Mouse (Mus musculus) gastrocnemius, postnatal 14 days (tissue): ENCODE results near the gene Dnaic2. TPM values are rescaled to one million over a fixed set of nuclear protein-coding genes. Genes with fewer than 3 reads are reported as not detected.

ENCODE experiments used
- DNase-seq: peaks from one replicate; pipeline ENCODE4 v3.0.0; 2021; ENCODE audit warnings: mixed read lengths
- intact Hi-C: fragments of 180-260 bp; cut with DNase I; formaldehyde crosslinking; loops from one replicate; pipeline ENCODE4 v1.15.1; 2025; ENCODE audit warnings: low total_unique reads
- total RNA-seq, 2 experiments: library from RNA; stranded (reverse); gene quantifications; 2 replicates each; pipeline ENCODE4 v1.2.3; 2021

Gene Dnaic2
- total RNA-seq, 2 experiments from 2014 or later = 0.49 to 0.68 TPM

GRCm38 (mm10) chr11:114698496-114698895, 28.7 kb upstream of the Dnaic2 start:
- no peak for DNase-seq
- intact Hi-C loops = no loop called here

- intact Hi-C loops = no loop called here
- peak; percentile 80 for DNase-seq
Measured at GRCm38 (mm10) chr11:114699511-114699910, 27.7 kb upstream of the Dnaic2 start.

- DNase-seq = no peak
- intact Hi-C loops = no loop called here
Measured at GRCm38 (mm10) chr11:114702311-114702995, 24.8 kb upstream of the Dnaic2 start.

GRCm38 (mm10) chr11:114702996-114703361, 24.2 kb upstream of the Dnaic2 start:
- no peak for DNase-seq
- intact Hi-C loops = no loop called here

- intact Hi-C loops = no loop called here
- DNase-seq = peak; percentile 57
Measured at GRCm38 (mm10) chr11:114704071-114704913, 22.9 kb upstream of the Dnaic2 start.

- intact Hi-C loops = no loop called here
- DNase-seq = no peak
Measured at GRCm38 (mm10) chr11:114706358-114706757, 20.9 kb upstream of the Dnaic2 start.

- intact Hi-C loops = no loop called here
- no peak for DNase-seq
Measured at GRCm38 (mm10) chr11:114711393-114711792, 15.8 kb upstream of the Dnaic2 start.

GRCm38 (mm10) chr11:114711861-114712260, 15.3 kb upstream of the Dnaic2 start:
- intact Hi-C loops = no loop called here
- DNase-seq = no peak

- DNase-seq = no peak
- intact Hi-C loops = no loop called here
Measured at GRCm38 (mm10) chr11:114714526-114714925, 12.7 kb upstream of the Dnaic2 start.

- peak; percentile 66 for DNase-seq
- intact Hi-C loops = no loop called here
Measured at GRCm38 (mm10) chr11:114715531-114715930, 11.7 kb upstream of the Dnaic2 start.

GRCm38 (mm10) chr11:114720535-114720934, 6.7 kb upstream of the Dnaic2 start:
- intact Hi-C loops = loop anchor here (10.0 kb wide), 1 partner anchor 46 kb away; the partner anchor contains the start of gene Ttyh2
- DNase-seq = no peak

- intact Hi-C loops = loop anchor here (10.0 kb wide), 1 partner anchor 48 kb away; the partner anchor contains the start of gene Ttyh2
- no peak for DNase-seq
Measured at GRCm38 (mm10) chr11:114722438-114722837, 4.8 kb upstream of the Dnaic2 start.

GRCm38 (mm10) chr11:114723030-114723429, 4.2 kb upstream of the Dnaic2 start:
- no peak for DNase-seq
- intact Hi-C loops = loop anchor here (10.0 kb wide), 1 partner anchor 48 kb away; the partner anchor contains the start of gene Ttyh2

GRCm38 (mm10) chr11:114724787-114725590, 2.2 kb upstream of the Dnaic2 start:
- intact Hi-C loops = loop anchor here (10.0 kb wide), 1 partner anchor 50 kb away; the partner anchor contains the start of gene Ttyh2

GRCm38 (mm10) chr11:114727826-114728186, 598 bp downstream of the Dnaic2 start:
- no peak for DNase-seq
- intact Hi-C loops = loop anchor here (10.0 kb wide), 1 partner anchor 53 kb away; the partner anchor contains the start of gene Ttyh2

More at GRCm38 (mm10) chr11:114724787-114725590, 2.2 kb upstream of the Dnaic2 start:
- peak; percentile 77 for DNase-seq

- no peak for DNase-seq
Measured at GRCm38 (mm10) chr11:114728333-114728732, 1.1 kb downstream of the Dnaic2 start.

GRCm38 (mm10) chr11:114729832-114730363, 2.7 kb downstream of the Dnaic2 start:
- no peak for DNase-seq
- intact Hi-C loops = loop anchor here (10.0 kb wide), 1 partner anchor 55 kb away; the partner anchor contains the start of gene Ttyh2

More at GRCm38 (mm10) chr11:114728333-114728732, 1.1 kb downstream of the Dnaic2 start:
- intact Hi-C loops = loop anchor here (10.0 kb wide), 1 partner anchor 54 kb away; the partner anchor contains the start of gene Ttyh2

GRCm38 (mm10) chr11:114731711-114732110, 4.5 kb downstream of the Dnaic2 start:
- intact Hi-C loops = no loop called here
- no peak for DNase-seq

GRCm38 (mm10) chr11:114732890-114733289, 5.7 kb downstream of the Dnaic2 start:
- intact Hi-C loops = no loop called here
- DNase-seq = no peak
